In genomic region chr16:94126200-94126599, GRCm38 (mm10) we compare ENCODE assay signal across 16 mouse cellular contexts. TPM values are rescaled to one million over a fixed set of nuclear protein-coding genes. Genes with fewer than 3 reads are reported as not detected.
DNase-seq lines count a peak whose midpoint lies in the region; ATAC-seq and TF ChIP-seq lines count a peak whose summit lies in the region.
"Had no signal": no experiment of that assay in that cellular context is flagged by ENCODE, and none has a peak within 500 bp of the region (broad histone marks: within the 10 kb centered on the region; RNA-seq: fewer than 3 reads in every experiment).

No protein-coding gene starts in this region.

- H3K4me3 ChIP-seq in kidney, embryonic 15.5 days (replicated peaks): peak overlapping the region; percentile 51; the same call in 1 of the 2 replicates
- no peak overlapping the region for H3K4me3 ChIP-seq in embryonic facial prominence, embryonic 13.5 days
- H3K4me3 ChIP-seq in forebrain, embryonic 15.5 days: no peak overlapping the region; the same call in 1 of the 2 replicates
- peak overlapping the region; percentile 43; the same call in 1 of the 2 replicates for H3K4me3 ChIP-seq in limb, embryonic 14.5 days (replicated peaks; ENCODE audit: low read length)
- H3K4me3 ChIP-seq: heart, adult 2 months; megakaryocyte, embryonic 14.5 days had no signal

- peak overlapping the region; percentile 94 for H3K4me2 ChIP-seq in kidney, embryonic 15.5 days
- peak overlapping the region; percentile 97 for H3K4me2 ChIP-seq in embryonic facial prominence, embryonic 13.5 days
- H3K4me2 ChIP-seq in forebrain, embryonic 15.5 days (replicated peaks): peak overlapping the region; percentile 98; the same call in 1 of the 2 replicates
- peak overlapping the region; percentile 93; the same call in 1 of the 2 replicates for H3K4me2 ChIP-seq in limb, embryonic 14.5 days (replicated peaks; ENCODE audit: low read depth, low read length, severe bottlenecking)

- ATAC-seq in kidney, embryonic 15.5 days (replicated peaks; ENCODE audit: low FRiP score): no peak
- no peak for ATAC-seq in embryonic facial prominence, embryonic 13.5 days (ENCODE audit: insufficient number of reproducible peaks, insufficient read depth, low FRiP score, low TSS enrichment, low read depth)
- no peak for ATAC-seq in forebrain, embryonic 15.5 days (replicated peaks)
- no peak for ATAC-seq in limb, embryonic 14.5 days (ENCODE audit: low FRiP score, low read depth)
- ATAC-seq: CD4-positive, CD25-positive, alpha-beta regulatory T cell, adult 4 months; Patski had no signal

- no peaks in the 10 kb centered on the region for H3K36me3 ChIP-seq in kidney, embryonic 15.5 days
- no peaks in the 10 kb centered on the region for H3K36me3 ChIP-seq in embryonic facial prominence, embryonic 13.5 days
- no peaks in the 10 kb centered on the region for H3K36me3 ChIP-seq in forebrain, embryonic 15.5 days
- no peaks in the 10 kb centered on the region for H3K36me3 ChIP-seq in limb, embryonic 14.5 days (ENCODE audit: control insufficient read depth, insufficient read depth, low read length)

- peaks cover 84% of the 10 kb centered on the region for H3K27me3 ChIP-seq in kidney, embryonic 15.5 days
- H3K27me3 ChIP-seq in embryonic facial prominence, embryonic 13.5 days: peaks cover 66% of the 10 kb centered on the region
- H3K27me3 ChIP-seq in forebrain, embryonic 15.5 days: peaks cover 48% of the 10 kb centered on the region
- H3K27me3 ChIP-seq in limb, embryonic 14.5 days (ENCODE audit: control insufficient read depth, insufficient read depth, low read length): peaks cover 51% of the 10 kb centered on the region
- H3K27me3 ChIP-seq: Patski had no signal

- H3K9ac ChIP-seq in kidney, embryonic 15.5 days: no peak overlapping the region
- H3K9ac ChIP-seq in embryonic facial prominence, embryonic 13.5 days: no peak overlapping the region
- no peak overlapping the region for H3K9ac ChIP-seq in forebrain, embryonic 15.5 days (replicated peaks)
- H3K9ac ChIP-seq in limb, embryonic 14.5 days (ENCODE audit: low read depth, low read length, severe bottlenecking): no peak overlapping the region

- 36% methylated on average over 9 of the region's 9 CpGs for WGBS in kidney, embryonic 15.5 days
- 32% methylated on average over 9 of the region's 9 CpGs for WGBS in embryonic facial prominence, embryonic 13.5 days
- 17% methylated on average over 9 of the region's 9 CpGs for WGBS in forebrain, embryonic 15.5 days
- 41% methylated on average over 9 of the region's 9 CpGs for WGBS in limb, embryonic 14.5 days

- H3K9me3 ChIP-seq in kidney, embryonic 15.5 days (replicated peaks): no peaks in the 10 kb centered on the region
- no peaks in the 10 kb centered on the region for H3K9me3 ChIP-seq in embryonic facial prominence, embryonic 13.5 days
- no peaks in the 10 kb centered on the region for H3K9me3 ChIP-seq in forebrain, embryonic 15.5 days
- no peaks in the 10 kb centered on the region for H3K9me3 ChIP-seq in limb, embryonic 14.5 days (ENCODE audit: control insufficient read depth, low read length)
- H3K9me3 ChIP-seq: megakaryocyte, embryonic 14.5 days had no signal

- TF ChIP-seq POLR2A in limb, embryonic 14.5 days (IDR thresholded peaks at IDR 0.05; ENCODE audit: borderline replicate concordance, extremely low read depth, insufficient read depth, insufficient read length): no peak

- DNase-seq in kidney, adult 18-20 months: no peak
- no peak for DNase-seq in limb, embryonic 14.5 days (ENCODE audit: low spot score)
- no peak for DNase-seq in frontal cortex, postnatal 36 days (ENCODE audit: low spot score in 2 of 2)
- DNase-seq in adrenal gland, postnatal 14 days: no peak
- DNase-seq: heart, adult 2 months; kidney, adult 2 months; thymus, postnatal 25 days had no signal

- no peak overlapping the region for H3K27ac ChIP-seq in kidney, embryonic 15.5 days
- no peak overlapping the region for H3K27ac ChIP-seq in embryonic facial prominence, embryonic 13.5 days
- no peak overlapping the region for H3K27ac ChIP-seq in forebrain, embryonic 15.5 days (replicated peaks)
- H3K27ac ChIP-seq in limb, embryonic 14.5 days (replicated peaks; ENCODE audit: low read depth, low read length): no peak overlapping the region
- H3K27ac ChIP-seq: heart, adult 2 months had no signal

- peaks cover 14% of the 10 kb centered on the region for H3K4me1 ChIP-seq in kidney, embryonic 15.5 days
- peaks cover 38% of the 10 kb centered on the region for H3K4me1 ChIP-seq in embryonic facial prominence, embryonic 13.5 days
- peaks cover 34% of the 10 kb centered on the region for H3K4me1 ChIP-seq in forebrain, embryonic 15.5 days
- H3K4me1 ChIP-seq in limb, embryonic 14.5 days (ENCODE audit: control insufficient read depth, insufficient read depth, low read length): peaks cover 23% of the 10 kb centered on the region

RNA-seq across cellular contexts. Expression of gene Sim2, which starts 41.5 kb away (rescaled TPM):
- 2.1 and 2.5 TPM in 2 replicates for polyA plus RNA-seq in kidney, embryonic 15.5 days (2015; fragmentation: Nextera tagmentation; extraction: Ambion mirVana)
- polyA plus RNA-seq in embryonic facial prominence, embryonic 13.5 days (2015; fragmentation: Nextera tagmentation; extraction: Ambion mirVana): 0.50 and 0.58 TPM in 2 replicates
- polyA plus RNA-seq in forebrain, embryonic 15.5 days (2015; fragmentation: Nextera tagmentation; extraction: Ambion mirVana): 0.04 TPM in 1 of 2 replicates, not detected in the other
- 5.9 and 7.0 TPM in 2 replicates for polyA plus RNA-seq in limb, embryonic 14.5 days (2012; rRNA removed)
- 0.97 and 1.4 TPM in 2 replicates for polyA plus RNA-seq in limb, embryonic 14.5 days (2014; fragmentation: Nextera tagmentation; extraction: Ambion mirVana)
- total RNA-seq in adrenal gland, postnatal 14 days (2021): not detected in 2 replicates
- total RNA-seq: adrenal gland, adult 18-20 months; common myeloid progenitor, adult 5-6 weeks; heart, adult 2 months had no signal
- polyA plus RNA-seq: CD4-positive, CD25-positive, alpha-beta regulatory T cell, adult 4 months; liver, embryonic 16.5 days had no signal

Comparison
In these comparisons a context has a peak if more than half of its experiments do, and no peak if none do; other contexts are left out.
1. H3K4me3 ChIP-seq: peak in kidney, embryonic 15.5 days (single experiment) and limb, embryonic 14.5 days (single experiment); none in embryonic facial prominence, embryonic 13.5 days (single experiment) and forebrain, embryonic 15.5 days (single experiment).
2. Peak in every context shown above with its lines, with median percentiles within 50 percentile points of each other: H3K4me2 ChIP-seq.